Mouse (Mus musculus) liver, adult 2 months (tissue): ENCODE data around the gene Vwa7.

ENCODE experiments used
- CTCF ChIP-seq: fragments of 200-500 bp; IDR thresholded peaks from 2 replicates; pipeline ENCODE4 v1.5.1; 2011; ENCODE audit warnings: low read depth, low read length, control low read depth
- POLR2A ChIP-seq: fragments of 200-500 bp; IDR thresholded peaks from 2 replicates; pipeline ENCODE4 v1.6.1; 2011; ENCODE audit warnings: low read length, control low read depth; ENCODE audit not compliant: insufficient read depth; ENCODE audit errors: extremely low read depth

DNA sequence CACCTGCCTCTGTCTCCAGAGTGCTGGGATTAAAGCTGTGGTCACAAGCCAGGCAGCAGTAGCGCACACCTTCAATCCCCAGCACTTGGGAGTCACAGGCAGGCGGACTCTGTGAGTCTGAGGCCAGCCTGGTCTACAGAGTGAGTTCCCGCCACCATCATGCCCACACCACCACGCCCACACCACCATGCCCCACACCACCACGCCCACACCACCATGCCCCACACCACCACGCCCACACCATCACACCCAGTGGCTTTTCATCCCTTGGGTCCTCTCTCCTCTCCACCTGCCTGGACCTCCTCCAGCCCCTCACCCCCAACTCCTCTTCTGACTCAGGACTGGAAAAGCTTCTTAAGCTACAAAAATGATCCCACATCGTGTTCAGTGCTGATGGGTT, 15.5 kb downstream of the Vwa7 start:
- TF ChIP-seq CTCF (no peak), POLR2A (no peak)
